Mouse (Mus musculus): ENCODE data around the gene Olfr1008. TPM values are rescaled to one million over a fixed set of nuclear protein-coding genes. Genes with fewer than 3 reads are reported as not detected.
"Not testable (repeated sequence)": the region's sequence is repeated elsewhere in the genome, so short reads cannot be mapped to it uniquely, and the experiment has no call there.

Olfr1008 gene
- not detected in 2 replicates for polyA plus RNA-seq (2014; fragmentation: Nextera tagmentation; extraction: Ambion mirVana)

- Histone ChIP-seq H3K4me1 (replicated peaks; ENCODE audit: control insufficient read depth, insufficient read depth, low read length) (no peaks in the 10 kb centered on the region), H3K4me3 (ENCODE audit: low read depth, low read length) (no peak within 1 kb of the TSS), H3K4me2 (replicated peaks; ENCODE audit: low read depth, low read length) (no peak within 1 kb of the TSS), H3K36me3 (ENCODE audit: control insufficient read depth, insufficient read depth, low read length) (no peaks in the 10 kb centered on the region), H3K27ac (ENCODE audit: low read depth, low read length) (no peak within 1 kb of the TSS), H3K9ac (ENCODE audit: low read depth, low read length) (no peak within 1 kb of the TSS), H3K9me3 (ENCODE audit: control insufficient read depth, low read length) (no peaks in the 10 kb centered on the region), H3K27me3 (ENCODE audit: control insufficient read depth, insufficient read depth, low read length) (no peaks in the 10 kb centered on the region)
- ATAC-seq (ENCODE audit: low FRiP score) (no peak), DNase-seq (ENCODE audit: low spot score) (no peak)
Observed at GRCm38 (mm10) chr2:85689131-85689530, at the start of gene Olfr1008. Olfr1008 (plus strand) TSS chr2:85689431.

GRCm38 (mm10) chr2:85650604-85651003 lies 38.6 kb upstream of the Olfr1008 start, which contains the start of gene Olfr1002:
Olfr1002 (minus strand) TSS chr2:85650704.
- H3K9ac ChIP-seq (ENCODE audit: low read depth, low read length), result no peak within 1 kb of the TSS
- no peaks in the 10 kb centered on the region for H3K4me1 ChIP-seq (replicated peaks; ENCODE audit: control insufficient read depth, insufficient read depth, low read length)
- H3K4me3 ChIP-seq (ENCODE audit: low read depth, low read length), result no peak within 1 kb of the TSS
- no peaks in the 10 kb centered on the region for H3K27me3 ChIP-seq (ENCODE audit: control insufficient read depth, insufficient read depth, low read length)
- H3K27ac ChIP-seq (ENCODE audit: low read depth, low read length), result no peak within 1 kb of the TSS
- H3K4me2 ChIP-seq (replicated peaks; ENCODE audit: low read depth, low read length), result no peak within 1 kb of the TSS
- no peaks in the 10 kb centered on the region for H3K36me3 ChIP-seq (ENCODE audit: control insufficient read depth, insufficient read depth, low read length)
- DNase-seq (ENCODE audit: low spot score) (no peak), ATAC-seq (ENCODE audit: low FRiP score) (no peak)
- WGBS, result 96% methylated on average over 1 of the region's 1 CpGs
- H3K9me3 ChIP-seq (ENCODE audit: control insufficient read depth, low read length), result no peaks in the 10 kb centered on the region

GRCm38 (mm10) chr2:85664355-85664754 lies 24.9 kb upstream of the Olfr1008 start, which contains the start of gene Olfr154:
Olfr154 (minus strand) TSS chr2:85664455.
- H3K9me3 ChIP-seq (ENCODE audit: control insufficient read depth, low read length); H3K27ac ChIP-seq (ENCODE audit: low read depth, low read length); ATAC-seq (ENCODE audit: low FRiP score); DNase-seq (ENCODE audit: low spot score); H3K4me2 ChIP-seq (replicated peaks; ENCODE audit: low read depth, low read length); H3K36me3 ChIP-seq (ENCODE audit: control insufficient read depth, insufficient read depth, low read length); H3K9ac ChIP-seq (ENCODE audit: low read depth, low read length); H3K4me1 ChIP-seq (replicated peaks; ENCODE audit: control insufficient read depth, insufficient read depth, low read length); H3K27me3 ChIP-seq (ENCODE audit: control insufficient read depth, insufficient read depth, low read length); H3K4me3 ChIP-seq (ENCODE audit: low read depth, low read length): not testable (repeated sequence)

GRCm38 (mm10) chr2:85678667-85679066 lies 10.6 kb upstream of the Olfr1008 start, which contains the start of gene Olfr1006:
Olfr1006 (minus strand) TSS chr2:85678767.
- Histone ChIP-seq H3K4me2 (replicated peaks; ENCODE audit: low read depth, low read length) (no peak within 1 kb of the TSS), H3K27me3 (ENCODE audit: control insufficient read depth, insufficient read depth, low read length) (no peaks in the 10 kb centered on the region), H3K36me3 (ENCODE audit: control insufficient read depth, insufficient read depth, low read length) (no peaks in the 10 kb centered on the region), H3K4me3 (ENCODE audit: low read depth, low read length) (no peak within 1 kb of the TSS), H3K4me1 (replicated peaks; ENCODE audit: control insufficient read depth, insufficient read depth, low read length) (no peaks in the 10 kb centered on the region), H3K27ac (ENCODE audit: low read depth, low read length) (no peak within 1 kb of the TSS), H3K9ac (ENCODE audit: low read depth, low read length) (no peak within 1 kb of the TSS), H3K9me3 (ENCODE audit: control insufficient read depth, low read length) (no peaks in the 10 kb centered on the region)
- no peak for ATAC-seq (ENCODE audit: low FRiP score)
- DNase-seq (ENCODE audit: low spot score), result no peak

GRCm38 (mm10) chr2:85710680-85711079 lies 21.4 kb downstream of the Olfr1008 start:
- not testable (repeated sequence) for H3K9me3 ChIP-seq (ENCODE audit: control insufficient read depth, low read length); H3K36me3 ChIP-seq (ENCODE audit: control insufficient read depth, insufficient read depth, low read length); ATAC-seq (ENCODE audit: low FRiP score)

GRCm38 (mm10) chr2:85711159-85711558 lies 21.9 kb downstream of the Olfr1008 start:
- Histone ChIP-seq H3K27ac (ENCODE audit: low read depth, low read length) (no peak overlapping the region), H3K4me1 (replicated peaks; ENCODE audit: control insufficient read depth, insufficient read depth, low read length) (no peaks in the 10 kb centered on the region), H3K9ac (ENCODE audit: low read depth, low read length) (no peak overlapping the region), H3K36me3 (ENCODE audit: control insufficient read depth, insufficient read depth, low read length) (no peaks in the 10 kb centered on the region), H3K9me3 (ENCODE audit: control insufficient read depth, low read length) (no peaks in the 10 kb centered on the region), H3K4me3 (ENCODE audit: low read depth, low read length) (no peak overlapping the region), H3K4me2 (replicated peaks; ENCODE audit: low read depth, low read length) (no peak overlapping the region), H3K27me3 (ENCODE audit: control insufficient read depth, insufficient read depth, low read length) (no peaks in the 10 kb centered on the region)
- ATAC-seq (ENCODE audit: low FRiP score) (no peak), DNase-seq (ENCODE audit: low spot score) (no peak)
- WGBS, result 50% methylated on average over 1 of the region's 1 CpGs

More at GRCm38 (mm10) chr2:85710680-85711079, 21.4 kb downstream of the Olfr1008 start:
- H3K4me1 ChIP-seq (replicated peaks; ENCODE audit: control insufficient read depth, insufficient read depth, low read length); H3K27ac ChIP-seq (ENCODE audit: low read depth, low read length); H3K27me3 ChIP-seq (ENCODE audit: control insufficient read depth, insufficient read depth, low read length); H3K9ac ChIP-seq (ENCODE audit: low read depth, low read length); H3K4me3 ChIP-seq (ENCODE audit: low read depth, low read length); H3K4me2 ChIP-seq (replicated peaks; ENCODE audit: low read depth, low read length); DNase-seq (ENCODE audit: low spot score): not testable (repeated sequence)
- WGBS, result 84% methylated on average over 2 of the region's 2 CpGs

- no peak within 1 kb of the TSS for H3K9ac ChIP-seq (ENCODE audit: low read depth, low read length)
- H3K9me3 ChIP-seq (ENCODE audit: control insufficient read depth, low read length), result no peaks in the 10 kb centered on the region
- H3K36me3 ChIP-seq (ENCODE audit: control insufficient read depth, insufficient read depth, low read length), result no peaks in the 10 kb centered on the region
- H3K27ac ChIP-seq (ENCODE audit: low read depth, low read length), result no peak within 1 kb of the TSS
- H3K4me3 ChIP-seq (ENCODE audit: low read depth, low read length), result no peak within 1 kb of the TSS
- 92% methylated on average over 1 of the region's 1 CpGs for WGBS
- ATAC-seq (ENCODE audit: low FRiP score), result no peak
- no peak for DNase-seq (ENCODE audit: low spot score)
- no peaks in the 10 kb centered on the region for H3K4me1 ChIP-seq (replicated peaks; ENCODE audit: control insufficient read depth, insufficient read depth, low read length)
- no peaks in the 10 kb centered on the region for H3K27me3 ChIP-seq (ENCODE audit: control insufficient read depth, insufficient read depth, low read length)
- H3K4me2 ChIP-seq (replicated peaks; ENCODE audit: low read depth, low read length), result no peak within 1 kb of the TSS
Observed at GRCm38 (mm10) chr2:85715119-85715518, 25.9 kb downstream of the Olfr1008 start, which contains the start of gene Olfr1009. Olfr1009 (plus strand) TSS chr2:85715419.

- Histone ChIP-seq H3K9ac (ENCODE audit: low read depth, low read length) (no peak overlapping the region), H3K4me3 (ENCODE audit: low read depth, low read length) (no peak overlapping the region), H3K27me3 (ENCODE audit: control insufficient read depth, insufficient read depth, low read length) (no peaks in the 10 kb centered on the region), H3K9me3 (ENCODE audit: control insufficient read depth, low read length) (no peaks in the 10 kb centered on the region), H3K36me3 (ENCODE audit: control insufficient read depth, insufficient read depth, low read length) (no peaks in the 10 kb centered on the region), H3K4me2 (replicated peaks; ENCODE audit: low read depth, low read length) (no peak overlapping the region), H3K4me1 (replicated peaks; ENCODE audit: control insufficient read depth, insufficient read depth, low read length) (no peaks in the 10 kb centered on the region), H3K27ac (ENCODE audit: low read depth, low read length) (no peak overlapping the region)
- WGBS, result 18% methylated on average over 3 of the region's 3 CpGs
- ATAC-seq (ENCODE audit: low FRiP score), result no peak
- DNase-seq (ENCODE audit: low spot score), result peak; percentile 57
Observed at GRCm38 (mm10) chr2:85725793-85726192, 36.6 kb downstream of the Olfr1008 start.

Data from hindbrain, embryonic 11.5 days (tissue).